Mouse (Mus musculus): ENCODE measurements around the gene Awat2. TPM values are rescaled to one million over a fixed set of nuclear protein-coding genes. Genes with fewer than 3 reads are reported as not detected.
A peak's percentile ranks its signal among the peaks of the same experiment; 100 is the strongest.
"Not testable (repeated sequence)": the region's sequence is repeated elsewhere in the genome, so short reads cannot be mapped to it uniquely, and the experiment has no call there.

Gene Awat2
- 0.36 and 0.39 TPM in 2 replicates for polyA plus RNA-seq (2015; fragmentation: Nextera tagmentation; extraction: Ambion mirVana)

- H3K4me3 ChIP-seq (ENCODE audit: low read depth, low read length); H3K36me3 ChIP-seq (ENCODE audit: control insufficient read depth, insufficient read depth, low read length); H3K9ac ChIP-seq (ENCODE audit: low read length); H3K27me3 ChIP-seq (ENCODE audit: control insufficient read depth, insufficient read depth, low read length); DNase-seq (ENCODE audit: low spot score); H3K4me1 ChIP-seq (replicated peaks; ENCODE audit: control insufficient read depth, insufficient read depth); H3K4me2 ChIP-seq (replicated peaks; ENCODE audit: low read depth); ATAC-seq (ENCODE audit: low FRiP score, low TSS enrichment); H3K9me3 ChIP-seq (ENCODE audit: control insufficient read depth, low read length); H3K27ac ChIP-seq (replicated peaks): not testable (repeated sequence)
- 89% methylated on average over 2 of the region's 2 CpGs for WGBS
Measured at GRCm38 (mm10) chrX:100442617-100443016, at the start of gene Awat2. TSS of gene Awat2 (minus strand) at chrX:100442717.

GRCm38 (mm10) chrX:100480317-100480716 is 37.8 kb upstream of the Awat2 start:
- Histone ChIP-seq H3K27me3 (ENCODE audit: control insufficient read depth, insufficient read depth, low read length) (no peaks in the 10 kb centered on the region), H3K9ac (ENCODE audit: low read length) (no peak overlapping the region), H3K9me3 (ENCODE audit: control insufficient read depth, low read length) (no peaks in the 10 kb centered on the region), H3K4me1 (replicated peaks; ENCODE audit: control insufficient read depth, insufficient read depth) (no peaks in the 10 kb centered on the region), H3K4me2 (replicated peaks; ENCODE audit: low read depth) (no peak overlapping the region), H3K4me3 (ENCODE audit: low read depth, low read length) (no peak overlapping the region), H3K27ac (replicated peaks) (no peak overlapping the region), H3K36me3 (ENCODE audit: control insufficient read depth, insufficient read depth, low read length) (no peaks in the 10 kb centered on the region)
- WGBS, result 30% methylated on average over 3 of the region's 3 CpGs
- DNase-seq (ENCODE audit: low spot score), result peak; percentile 77
- TF ChIP-seq EP300 (optimal IDR thresholded peaks at IDR 0.05) (no peak), CTCF (IDR thresholded peaks at IDR 0.05; ENCODE audit: low read depth) (peak; percentile 78)
- ATAC-seq (ENCODE audit: low FRiP score, low TSS enrichment), result peak; percentile 79; the same call in 1 of the 2 replicates

- Histone ChIP-seq H3K9ac (ENCODE audit: low read length) (no peak overlapping the region), H3K9me3 (ENCODE audit: control insufficient read depth, low read length) (no peaks in the 10 kb centered on the region), H3K36me3 (ENCODE audit: control insufficient read depth, insufficient read depth, low read length) (no peaks in the 10 kb centered on the region), H3K4me2 (replicated peaks; ENCODE audit: low read depth) (no peak overlapping the region), H3K4me3 (ENCODE audit: low read depth, low read length) (no peak overlapping the region), H3K27me3 (ENCODE audit: control insufficient read depth, insufficient read depth, low read length) (no peaks in the 10 kb centered on the region), H3K27ac (replicated peaks) (no peak overlapping the region), H3K4me1 (replicated peaks; ENCODE audit: control insufficient read depth, insufficient read depth) (no peaks in the 10 kb centered on the region)
- WGBS, result 65% methylated on average over 4 of the region's 4 CpGs
- no peak for ATAC-seq (ENCODE audit: low FRiP score, low TSS enrichment)
- no peak for DNase-seq (ENCODE audit: low spot score)
- TF ChIP-seq CTCF (IDR thresholded peaks at IDR 0.05; ENCODE audit: low read depth) (no peak), EP300 (optimal IDR thresholded peaks at IDR 0.05) (no peak)
Measured at GRCm38 (mm10) chrX:100475569-100476223, 33.2 kb upstream of the Awat2 start.

GRCm38 (mm10) chrX:100471491-100471890 is 29.0 kb upstream of the Awat2 start:
- Histone ChIP-seq H3K36me3 (ENCODE audit: control insufficient read depth, insufficient read depth, low read length) (no peaks in the 10 kb centered on the region), H3K27ac (replicated peaks) (no peak overlapping the region), H3K9ac (ENCODE audit: low read length) (no peak overlapping the region), H3K4me2 (replicated peaks; ENCODE audit: low read depth) (no peak overlapping the region), H3K4me1 (replicated peaks; ENCODE audit: control insufficient read depth, insufficient read depth) (no peaks in the 10 kb centered on the region), H3K4me3 (ENCODE audit: low read depth, low read length) (no peak overlapping the region), H3K9me3 (ENCODE audit: control insufficient read depth, low read length) (no peaks in the 10 kb centered on the region), H3K27me3 (ENCODE audit: control insufficient read depth, insufficient read depth, low read length) (no peaks in the 10 kb centered on the region)
- ATAC-seq (ENCODE audit: low FRiP score, low TSS enrichment) (no peak), DNase-seq (ENCODE audit: low spot score) (no peak)
- WGBS, result 80% methylated on average over 3 of the region's 3 CpGs
- no peak for TF ChIP-seq CTCF (IDR thresholded peaks at IDR 0.05; ENCODE audit: low read depth)
- no peak for TF ChIP-seq EP300 (optimal IDR thresholded peaks at IDR 0.05)

GRCm38 (mm10) chrX:100470126-100470525 is 27.6 kb upstream of the Awat2 start:
- ATAC-seq (ENCODE audit: low FRiP score, low TSS enrichment), result no peak
- no peaks in the 10 kb centered on the region for H3K9me3 ChIP-seq (ENCODE audit: control insufficient read depth, low read length)
- no peak overlapping the region for H3K27ac ChIP-seq (replicated peaks)
- TF ChIP-seq EP300 (optimal IDR thresholded peaks at IDR 0.05), result no peak
- TF ChIP-seq CTCF (IDR thresholded peaks at IDR 0.05; ENCODE audit: low read depth), result no peak
- H3K27me3 ChIP-seq (ENCODE audit: control insufficient read depth, insufficient read depth, low read length), result no peaks in the 10 kb centered on the region
- WGBS, result 70% methylated on average over 3 of the region's 3 CpGs
- H3K36me3 ChIP-seq (ENCODE audit: control insufficient read depth, insufficient read depth, low read length), result no peaks in the 10 kb centered on the region
- no peak overlapping the region for H3K9ac ChIP-seq (ENCODE audit: low read length)
- no peak overlapping the region for H3K4me3 ChIP-seq (ENCODE audit: low read depth, low read length)
- DNase-seq (ENCODE audit: low spot score), result no peak
- H3K4me2 ChIP-seq (replicated peaks; ENCODE audit: low read depth), result no peak overlapping the region
- no peaks in the 10 kb centered on the region for H3K4me1 ChIP-seq (replicated peaks; ENCODE audit: control insufficient read depth, insufficient read depth)

DNA sequence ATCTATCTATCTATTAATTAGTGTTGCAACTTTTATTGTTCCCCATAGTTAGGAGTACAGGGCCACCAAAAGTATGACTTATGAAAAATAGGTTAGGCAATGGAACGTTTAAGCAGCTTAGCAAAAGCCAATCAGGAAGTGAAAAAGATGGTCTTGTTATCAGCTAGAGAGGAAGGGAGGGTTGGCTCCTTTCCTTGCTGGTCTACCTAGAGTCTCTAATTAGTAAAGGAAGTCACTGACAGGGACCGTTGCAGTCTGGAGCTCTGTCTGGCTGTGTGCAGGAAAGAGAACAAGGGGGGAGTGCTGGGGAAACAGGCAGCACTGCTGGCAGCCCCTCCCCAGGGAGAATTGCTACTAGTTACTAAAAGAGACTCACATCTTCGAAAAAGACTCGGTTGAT is 25.5 kb upstream of the Awat2 start:
- H3K4me3 ChIP-seq (ENCODE audit: low read depth, low read length), result no peak overlapping the region
- H3K27me3 ChIP-seq (ENCODE audit: control insufficient read depth, insufficient read depth, low read length), result no peaks in the 10 kb centered on the region
- 59% methylated on average over 4 of the region's 4 CpGs for WGBS
- H3K9ac ChIP-seq (ENCODE audit: low read length), result no peak overlapping the region
- no peaks in the 10 kb centered on the region for H3K36me3 ChIP-seq (ENCODE audit: control insufficient read depth, insufficient read depth, low read length)
- no peaks in the 10 kb centered on the region for H3K4me1 ChIP-seq (replicated peaks; ENCODE audit: control insufficient read depth, insufficient read depth)
- H3K4me2 ChIP-seq (replicated peaks; ENCODE audit: low read depth), result no peak overlapping the region
- no peak overlapping the region for H3K27ac ChIP-seq (replicated peaks)
- no peak for TF ChIP-seq EP300 (optimal IDR thresholded peaks at IDR 0.05)
- no peak for ATAC-seq (ENCODE audit: low FRiP score, low TSS enrichment)
- no peak for DNase-seq (ENCODE audit: low spot score)
- no peaks in the 10 kb centered on the region for H3K9me3 ChIP-seq (ENCODE audit: control insufficient read depth, low read length)

All from stomach, postnatal 0 days (tissue).